Mouse (Mus musculus) midbrain, embryonic 14.5 days (tissue): ENCODE measurements at regions not wholly inside any gene's neighbourhood (a gene's known extent, or its start where the extent isn't known, plus 50 kb on each side); places are given as distances from the start of the nearest gene placed in this dataset.

Experiments
- ATAC-seq: fragments of 200-750 bp; cut with Nextera tagmentation; 2 replicates; pipeline ENCODE4 v1.8.0; 2017; ENCODE audit warnings: moderate number of reproducible peaks, moderate library complexity; ENCODE audit not compliant: low FRiP score, low TSS enrichment
- DNase-seq: peaks from one replicate; pipeline ENCODE4 v3.0.0-alpha.2; 2015
- H3K27ac ChIP-seq: fragments of 300-500 bp; sonication (generic); replicated peaks from 2 replicates; pipeline ENCODE4 v1.5.1; 2014; ENCODE audit warnings: mild to moderate bottlenecking, low read depth, low read length, moderate library complexity
- H3K27me3 ChIP-seq: fragments of 300-500 bp; sonication (generic); 2 replicates; pipeline ENCODE4 v1.6.1; 2014; ENCODE audit warnings: low read length, control low read depth, mixed read lengths; ENCODE audit not compliant: control insufficient read depth, insufficient read depth
- H3K36me3 ChIP-seq: fragments of 300-500 bp; sonication (generic); 2 replicates; pipeline ENCODE4 v1.6.1; 2014; ENCODE audit warnings: low read length, control low read depth; ENCODE audit not compliant: control insufficient read depth, insufficient read depth
- H3K4me1 ChIP-seq: fragments of 300-500 bp; sonication (generic); 2 replicates; pipeline ENCODE4 v1.6.1; 2014; ENCODE audit warnings: mild to moderate bottlenecking, antibody characterized with exemption, low read length, control low read depth; ENCODE audit not compliant: control insufficient read depth, insufficient read depth
- H3K4me2 ChIP-seq: fragments of 300-500 bp; sonication (generic); 2 replicates; pipeline ENCODE4 v1.6.1; 2014; ENCODE audit warnings: mild to moderate bottlenecking, low read length, moderate library complexity
- H3K4me3 ChIP-seq: fragments of 300-500 bp; sonication (generic); replicated peaks from 2 replicates; pipeline ENCODE4 v1.5.1; 2014; ENCODE audit warnings: low read depth, low read length
- H3K9ac ChIP-seq: fragments of 300-500 bp; sonication (generic); replicated peaks from 2 replicates; pipeline ENCODE4 v1.6.1; 2014; ENCODE audit warnings: mild to moderate bottlenecking, low read length, moderate library complexity
- H3K9me3 ChIP-seq: fragments of 300-500 bp; sonication (generic); 2 replicates; pipeline ENCODE4 v1.6.1; 2016; ENCODE audit warnings: low read length, control low read depth, mixed read lengths; ENCODE audit not compliant: control insufficient read depth
- whole genome bisulfite sequencing: fragments of 180-500 bp; shearing (Covaris S2); extraction: QIAGEN DNeasy Blood & Tissue Kit; methylation state at CpG from one replicate; pipeline ENCODE4 v1.1.7; 2014; 5-methylcytosine and 5-hydroxymethylcytosine counted together

- H3K27ac ChIP-seq, result no peak overlapping the region
- no peaks in the 10 kb centered on the region for H3K36me3 ChIP-seq
- H3K4me1 ChIP-seq, result no peaks in the 10 kb centered on the region
- WGBS, result 6% methylated on average over 1 of the region's 1 CpGs
- no peaks in the 10 kb centered on the region for H3K27me3 ChIP-seq
- H3K9ac ChIP-seq, result no peak overlapping the region
- H3K9me3 ChIP-seq, result no peaks in the 10 kb centered on the region
- no peak for DNase-seq
- H3K4me3 ChIP-seq, result no peak overlapping the region
- ATAC-seq, result no peak
- no peak overlapping the region for H3K4me2 ChIP-seq
Measured at GRCm38 (mm10) chr17:43197232-43197631, 72.9 kb upstream of the Adgrf1 start.

DNA sequence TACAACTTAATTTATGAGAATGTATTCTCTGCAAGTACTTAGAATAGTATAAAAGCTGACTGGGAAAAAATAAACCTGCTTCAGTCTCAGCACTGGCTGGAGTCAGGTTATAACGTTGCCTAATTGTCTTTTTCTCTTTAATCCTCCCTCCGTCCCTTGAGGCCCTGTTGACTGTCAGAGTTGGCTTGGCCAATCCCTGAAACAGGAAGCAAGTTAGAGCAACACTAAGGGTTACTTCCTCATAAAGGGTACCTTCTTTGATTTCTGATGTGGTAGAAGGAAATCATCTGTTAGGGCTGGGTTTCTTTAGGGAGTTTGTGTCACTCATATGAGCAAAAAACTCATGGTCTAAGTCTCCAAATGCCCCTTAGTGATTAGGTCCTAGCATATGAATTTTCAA lies 69.3 kb upstream of the Adgrf1 start:
- no peak overlapping the region for H3K4me2 ChIP-seq
- ATAC-seq (no peak), DNase-seq (no peak)
- 68% methylated on average over 2 of the region's 2 CpGs for WGBS
- no peaks in the 10 kb centered on the region for H3K27me3 ChIP-seq
- H3K9ac ChIP-seq, result no peak overlapping the region
- no peaks in the 10 kb centered on the region for H3K36me3 ChIP-seq
- no peak overlapping the region for H3K4me3 ChIP-seq
- no peaks in the 10 kb centered on the region for H3K9me3 ChIP-seq
- no peak overlapping the region for H3K27ac ChIP-seq
- H3K4me1 ChIP-seq, result no peaks in the 10 kb centered on the region

GRCm38 (mm10) chr17:43206701-43207470 lies 63.2 kb upstream of the Adgrf1 start:
- H3K4me1 ChIP-seq, result no peaks in the 10 kb centered on the region
- DNase-seq (no peak), ATAC-seq (no peak)
- no peak overlapping the region for H3K9ac ChIP-seq
- H3K4me2 ChIP-seq, result no peak overlapping the region
- H3K9me3 ChIP-seq, result no peaks in the 10 kb centered on the region
- no peak overlapping the region for H3K4me3 ChIP-seq
- no peaks in the 10 kb centered on the region for H3K27me3 ChIP-seq
- no peaks in the 10 kb centered on the region for H3K36me3 ChIP-seq
- no peak overlapping the region for H3K27ac ChIP-seq
- WGBS, result 94% methylated on average over 3 of the region's 3 CpGs

DNA sequence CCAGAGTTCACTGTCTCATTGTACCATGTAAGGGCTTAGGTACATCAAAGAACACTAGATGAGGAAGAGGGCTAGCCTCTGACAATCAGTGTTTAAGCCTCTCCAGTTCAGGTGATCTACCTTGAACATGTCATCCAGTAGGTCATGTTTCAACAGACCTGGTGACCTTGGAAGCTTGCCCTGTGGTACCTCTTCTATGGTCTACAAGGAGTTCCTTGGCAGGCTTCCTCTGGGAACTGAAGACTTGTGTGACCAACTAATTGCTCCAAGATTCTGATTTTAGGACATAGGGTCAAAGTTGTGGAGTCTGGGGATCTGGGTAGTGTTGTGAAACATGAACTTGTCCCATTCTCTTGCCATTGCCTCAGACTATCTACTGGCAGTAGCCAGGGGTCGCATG lies 60.4 kb upstream of the Adgrf1 start:
- H3K4me3 ChIP-seq, result no peak overlapping the region
- no peak for DNase-seq
- ATAC-seq, result no peak
- 89% methylated on average over 1 of the region's 1 CpGs for WGBS
- H3K27ac ChIP-seq, result no peak overlapping the region
- no peaks in the 10 kb centered on the region for H3K4me1 ChIP-seq
- H3K4me2 ChIP-seq, result no peak overlapping the region
- H3K27me3 ChIP-seq, result no peaks in the 10 kb centered on the region
- no peaks in the 10 kb centered on the region for H3K9me3 ChIP-seq
- no peak overlapping the region for H3K9ac ChIP-seq
- H3K36me3 ChIP-seq, result no peaks in the 10 kb centered on the region

GRCm38 (mm10) chr17:43214038-43214437 lies 56.1 kb upstream of the Adgrf1 start:
- no peak for ATAC-seq
- Histone ChIP-seq H3K4me2 (no peak overlapping the region), H3K36me3 (no peaks in the 10 kb centered on the region), H3K27ac (no peak overlapping the region), H3K9me3 (no peaks in the 10 kb centered on the region), H3K4me3 (no peak overlapping the region), H3K27me3 (no peaks in the 10 kb centered on the region), H3K4me1 (no peaks in the 10 kb centered on the region), H3K9ac (no peak overlapping the region)
- no peak for DNase-seq
- whole genome bisulfite sequencing, result 94% methylated on average over 1 of the region's 1 CpGs

DNA sequence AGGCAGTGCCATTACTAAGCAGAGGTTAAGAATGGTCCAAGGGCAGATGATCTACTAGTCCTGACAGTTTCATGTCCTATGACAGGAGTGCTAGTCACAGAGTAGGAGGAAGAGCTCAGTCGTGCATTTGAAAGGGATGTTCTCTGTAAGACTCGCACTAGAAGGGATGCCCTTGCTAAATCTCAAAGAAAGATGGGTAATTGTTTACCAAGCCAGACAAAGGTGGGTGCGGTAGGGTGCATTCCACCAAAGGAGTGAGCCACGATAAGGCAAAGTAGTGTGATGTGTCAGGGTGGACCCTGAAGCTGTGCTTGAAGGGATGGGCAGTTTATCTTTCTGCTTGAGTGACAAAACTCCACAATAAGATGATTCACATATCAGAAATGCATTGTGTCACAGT lies 50.5 kb upstream of the Adgrf1 start:
- 75% methylated on average over 4 of the region's 4 CpGs for WGBS
- no peaks in the 10 kb centered on the region for H3K27me3 ChIP-seq
- DNase-seq (no peak), ATAC-seq (no peak)
- H3K4me1 ChIP-seq, result no peaks in the 10 kb centered on the region
- no peak overlapping the region for H3K27ac ChIP-seq
- H3K4me3 ChIP-seq, result no peak overlapping the region
- no peaks in the 10 kb centered on the region for H3K36me3 ChIP-seq
- no peak overlapping the region for H3K4me2 ChIP-seq
- no peaks in the 10 kb centered on the region for H3K9me3 ChIP-seq
- no peak overlapping the region for H3K9ac ChIP-seq
